ENCODE assay signal across 8 mouse cellular contexts in genomic region chr9:68654333-68655017, GRCm38 (mm10). TPM values are rescaled to one million over a fixed set of nuclear protein-coding genes. Genes with fewer than 3 reads are reported as not detected.
DNase-seq lines count a peak whose midpoint lies in the region; ATAC-seq and TF ChIP-seq lines count a peak whose summit lies in the region.

No protein-coding gene starts in this region.

- ATAC-seq in hindbrain, embryonic 16.5 days, result peak; percentile 37; the same call in 1 of the 2 replicates

- no peaks in the 10 kb centered on the region for H3K9me3 ChIP-seq in hindbrain, embryonic 16.5 days (ENCODE audit: control insufficient read depth, low read length)

- WGBS in hindbrain, embryonic 16.5 days, result under 1% methylated on average over 43 of the region's 43 CpGs
- 1% methylated on average over 43 of the region's 43 CpGs for WGBS in small intestine, adult 2 months

- no peaks in the 10 kb centered on the region for H3K27me3 ChIP-seq in hindbrain, embryonic 16.5 days (replicated peaks; ENCODE audit: control insufficient read depth, insufficient read depth, low read length)
- H3K27me3 ChIP-seq in small intestine, adult 2 months (ENCODE audit: control insufficient read depth, insufficient read depth, low read length), result peaks cover 14% of the 10 kb centered on the region; the same call in 1 of the 2 replicates

- peak overlapping the region; percentile 96 for H3K4me2 ChIP-seq in hindbrain, embryonic 16.5 days (ENCODE audit: low read length)

- H3K27ac ChIP-seq in hindbrain, embryonic 16.5 days (ENCODE audit: low read depth, low read length), result peak overlapping the region; percentile 98
- peak overlapping the region; percentile 92 for H3K27ac ChIP-seq in left cerebral cortex, adult 2 months
- H3K27ac ChIP-seq in small intestine, adult 2 months (ENCODE audit: insufficient read depth, low read depth, low read length), result no peak overlapping the region

- DNase-seq in adrenal gland, adult 2 months, result peak; percentile 65
- DNase-seq in cerebellum, postnatal 25 days, result peak; percentile 64 to 70
- DNase-seq in gastrocnemius, adult 18-20 months (ENCODE audit: low spot score), result peak; percentile 31
- peak; percentile 45 to 49 for DNase-seq in left cerebral cortex, adult 2 months (ENCODE audit: extremely low spot score in 1 of 2, low spot score in 2 of 2)
- DNase-seq in mesoderm, embryonic 11.5 days (ENCODE audit: low read depth, low spot score), result peak; percentile 47
- DNase-seq in natural killer cell, adult 2 months (ENCODE audit: low spot score in 2 of 2), result no peak

- peak overlapping the region; percentile 92 for H3K9ac ChIP-seq in hindbrain, embryonic 16.5 days (ENCODE audit: low read depth, low read length)

- no peak for TF ChIP-seq POLR2A in small intestine, adult 2 months (IDR thresholded peaks at IDR 0.05; ENCODE audit: low read depth, low read length)

- TF ChIP-seq CTCF in left cerebral cortex, adult 2 months (IDR thresholded peaks at IDR 0.05), result peak; percentile 40
- TF ChIP-seq CTCF in small intestine, adult 2 months (IDR thresholded peaks at IDR 0.05; ENCODE audit: extremely low read depth, insufficient read length, insufficient replicate concordance, low read depth, low read length), result no peak

- peak overlapping the region; percentile 89 for H3K4me3 ChIP-seq in hindbrain, embryonic 16.5 days (ENCODE audit: low read length)
- H3K4me3 ChIP-seq in left cerebral cortex, adult 2 months, result peak overlapping the region; percentile 72
- peak overlapping the region; percentile 78 for H3K4me3 ChIP-seq in small intestine, adult 2 months (ENCODE audit: low read depth, low read length)

- no peaks in the 10 kb centered on the region for H3K36me3 ChIP-seq in hindbrain, embryonic 16.5 days (ENCODE audit: control insufficient read depth, insufficient read depth, low read length)
- H3K36me3 ChIP-seq in small intestine, adult 2 months (ENCODE audit: control insufficient read depth, insufficient read depth, low read length), result no peaks in the 10 kb centered on the region

- intact Hi-C loops in left cerebral cortex, adult 2 months (cut with DNase I), result loop anchor here (1.0 to 10.0 kb wide), 4 partner anchors 210 to 640 kb away; no protein-coding TSS in a partner anchor

- H3K4me1 ChIP-seq in hindbrain, embryonic 16.5 days (ENCODE audit: control insufficient read depth, insufficient read depth, low read depth, low read length), result peaks cover 10% of the 10 kb centered on the region
- H3K4me1 ChIP-seq in small intestine, adult 2 months (ENCODE audit: control insufficient read depth, insufficient read depth, insufficient read length, low read length), result no peaks in the 10 kb centered on the region; the same call in 1 of the 2 replicates

RNA-seq across cellular contexts. Expression of gene Rora, which starts 0.9 kb away (rescaled TPM):
- 10 to 100 TPM; 45.9 to 94.1 TPM for total RNA-seq in adrenal gland, adult 2 months (2021)
- polyA plus RNA-seq in adrenal gland, adult 2 months (2012; rRNA removed), result 17.4 and 39.7 TPM in 2 replicates
- total RNA-seq in gastrocnemius, adult 18-20 months (2021), result 10 to 100 TPM; 73.5 to 85.0 TPM
- polyA plus RNA-seq in hindbrain, embryonic 16.5 days (2015; fragmentation: Nextera tagmentation; extraction: Ambion mirVana), result 38.3 and 40.0 TPM in 2 replicates
- 10 to 100 TPM; 78.4 to 79.1 TPM for total RNA-seq in left cerebral cortex, adult 2 months (2021)
- polyA plus RNA-seq in small intestine, adult 2 months (2012; rRNA removed), result 3.9 and 4.5 TPM in 2 replicates

Comparison
In these comparisons a context has a peak if more than half of its experiments do, and no peak if none do; other contexts are left out.
1. DNase-seq: peak in adrenal gland, adult 2 months (single experiment), cerebellum, postnatal 25 days (2 of 2), gastrocnemius, adult 18-20 months (single experiment), left cerebral cortex, adult 2 months (2 of 2) and mesoderm, embryonic 11.5 days (single experiment); none in natural killer cell, adult 2 months (0 of 2).
2. Peak in every context shown above with its lines, with median percentiles within 50 percentile points of each other: H3K4me3 ChIP-seq.